Mouse (Mus musculus): ENCODE results near the gene Astn1. TPM values are rescaled to one million over a fixed set of nuclear protein-coding genes. Genes with fewer than 3 reads are reported as not detected.

The Astn1 gene
- polyA plus RNA-seq, 1 experiment from 2014 or later = 38.4 TPM

DNA sequence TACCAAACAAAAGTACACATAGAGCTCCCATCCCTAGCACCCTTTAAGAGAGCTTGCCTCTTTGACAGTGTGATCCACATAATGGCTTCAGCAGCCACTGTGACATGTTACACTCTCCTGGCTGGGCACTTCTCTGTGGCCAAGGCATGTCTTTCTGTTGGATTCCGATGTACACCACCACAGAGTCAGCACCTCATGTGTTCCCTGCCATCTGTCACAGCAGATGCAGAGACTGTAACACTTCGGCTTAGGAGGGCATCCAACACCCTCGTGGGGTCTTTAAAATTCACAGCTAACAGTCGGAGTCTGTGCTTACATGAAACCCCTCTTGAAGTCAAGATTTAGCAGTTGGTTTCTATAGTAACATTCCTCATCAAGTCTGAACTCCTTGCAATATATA, 154.5 kb downstream of the Astn1 start:
- Histone ChIP-seq H3K27ac (ENCODE audit: low read depth, low read length) (no peak overlapping the region), H3K4me2 (ENCODE audit: low read length) (no peak overlapping the region), H3K27me3 (replicated peaks; ENCODE audit: control insufficient read depth, insufficient read depth, low read length) (no peaks in the 10 kb centered on the region), H3K4me1 (ENCODE audit: control insufficient read depth, insufficient read depth, low read length) (peaks cover 2% of the 10 kb centered on the region; the same call in 1 of the 2 replicates), H3K4me3 (ENCODE audit: low read depth, low read length) (no peak overlapping the region), H3K9ac (ENCODE audit: low read length) (no peak overlapping the region), H3K9me3 (replicated peaks; ENCODE audit: control insufficient read depth, low read length) (no peaks in the 10 kb centered on the region), H3K36me3 (ENCODE audit: control insufficient read depth, insufficient read depth, low read length) (peaks cover 39% of the 10 kb centered on the region)
- ATAC-seq (peak; percentile 61), DNase-seq (ENCODE audit: low spot score) (peak; percentile 49)
- WGBS = 68% methylated on average over 4 of the region's 4 CpGs

- H3K27me3 ChIP-seq (replicated peaks; ENCODE audit: control insufficient read depth, insufficient read depth, low read length) = no peaks in the 10 kb centered on the region
- H3K36me3 ChIP-seq (ENCODE audit: control insufficient read depth, insufficient read depth, low read length) = 0 out of 2 replicates have a peak, but pooled peaks cover 8% of the 10 kb centered on the region
- H3K4me2 ChIP-seq (ENCODE audit: low read length) = no peak overlapping the region
- 18% methylated on average over 3 of the region's 3 CpGs for whole genome bisulfite sequencing
- H3K4me3 ChIP-seq (ENCODE audit: low read depth, low read length) = no peak overlapping the region
- no peak overlapping the region for H3K9ac ChIP-seq (ENCODE audit: low read length)
- H3K27ac ChIP-seq (ENCODE audit: low read depth, low read length) = no peak overlapping the region
- no peaks in the 10 kb centered on the region for H3K4me1 ChIP-seq (ENCODE audit: control insufficient read depth, insufficient read depth, low read length)
- H3K9me3 ChIP-seq (replicated peaks; ENCODE audit: control insufficient read depth, low read length) = no peaks in the 10 kb centered on the region
- ATAC-seq (no peak), DNase-seq (ENCODE audit: low spot score) (no peak)
Measured at GRCm38 (mm10) chr1:158536195-158536594, 174.1 kb downstream of the Astn1 start.

DNA sequence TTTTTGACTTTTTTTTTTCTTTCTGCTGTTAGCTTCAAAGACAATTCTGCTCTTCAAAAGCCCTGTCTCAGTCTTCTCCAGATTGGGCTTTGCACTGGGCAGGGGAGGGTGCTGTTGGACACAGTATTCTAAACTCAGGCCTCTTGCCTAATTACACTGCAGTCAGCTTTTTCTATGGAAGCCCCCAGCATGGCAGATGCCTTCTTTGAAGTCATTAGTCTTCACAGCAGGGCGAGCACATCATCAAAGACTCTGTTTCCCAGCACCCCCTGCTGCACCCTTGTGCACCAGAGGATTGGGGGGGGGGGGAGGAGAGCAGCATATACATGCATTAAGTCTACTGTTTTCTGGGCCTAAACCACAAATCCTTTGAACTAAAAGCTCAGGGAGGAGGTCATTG, 174.8 kb downstream of the Astn1 start:
- Histone ChIP-seq H3K4me2 (ENCODE audit: low read length) (no peak overlapping the region), H3K9ac (ENCODE audit: low read length) (no peak overlapping the region), H3K9me3 (replicated peaks; ENCODE audit: control insufficient read depth, low read length) (no peaks in the 10 kb centered on the region), H3K27me3 (replicated peaks; ENCODE audit: control insufficient read depth, insufficient read depth, low read length) (no peaks in the 10 kb centered on the region), H3K4me3 (ENCODE audit: low read depth, low read length) (no peak overlapping the region), H3K4me1 (ENCODE audit: control insufficient read depth, insufficient read depth, low read length) (no peaks in the 10 kb centered on the region), H3K27ac (ENCODE audit: low read depth, low read length) (no peak overlapping the region), H3K36me3 (ENCODE audit: control insufficient read depth, insufficient read depth, low read length) (peaks cover 13% of the 10 kb centered on the region; the same call in 1 of the 2 replicates)
- ATAC-seq = peak; percentile 54; the same call in 1 of the 2 replicates
- DNase-seq (ENCODE audit: low spot score) = no peak
- WGBS = 4% methylated on average over 1 of the region's 1 CpGs

DNA sequence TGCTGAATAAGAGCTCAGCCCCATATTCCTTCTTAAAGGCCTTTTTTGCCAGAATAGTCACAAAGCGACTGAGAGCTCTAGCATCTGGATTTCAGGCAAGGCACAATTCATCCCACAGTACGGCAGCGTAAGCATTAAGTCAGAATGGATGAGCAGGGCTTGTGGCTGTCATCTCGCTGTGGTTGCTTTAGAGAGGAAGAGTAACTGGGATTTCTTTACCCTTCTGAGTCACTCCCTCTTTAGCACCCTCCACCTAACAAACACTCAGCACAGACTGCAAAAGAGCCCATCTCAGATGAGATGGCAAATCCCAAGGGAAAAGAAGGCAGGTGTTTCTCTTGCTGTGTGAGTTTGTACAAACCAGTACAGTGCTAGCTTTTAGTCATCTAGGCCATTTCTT, 183.0 kb downstream of the Astn1 start:
- Histone ChIP-seq H3K4me2 (ENCODE audit: low read length) (no peak overlapping the region), H3K36me3 (ENCODE audit: control insufficient read depth, insufficient read depth, low read length) (peaks cover 9% of the 10 kb centered on the region; the same call in 1 of the 2 replicates), H3K4me1 (ENCODE audit: control insufficient read depth, insufficient read depth, low read length) (peaks cover 20% of the 10 kb centered on the region), H3K27me3 (replicated peaks; ENCODE audit: control insufficient read depth, insufficient read depth, low read length) (no peaks in the 10 kb centered on the region), H3K9ac (ENCODE audit: low read length) (no peak overlapping the region), H3K9me3 (replicated peaks; ENCODE audit: control insufficient read depth, low read length) (no peaks in the 10 kb centered on the region), H3K4me3 (ENCODE audit: low read depth, low read length) (no peak overlapping the region), H3K27ac (ENCODE audit: low read depth, low read length) (no peak overlapping the region)
- DNase-seq (ENCODE audit: low spot score) = no peak
- whole genome bisulfite sequencing = 79% methylated on average over 4 of the region's 4 CpGs
- ATAC-seq = no peak

DNA sequence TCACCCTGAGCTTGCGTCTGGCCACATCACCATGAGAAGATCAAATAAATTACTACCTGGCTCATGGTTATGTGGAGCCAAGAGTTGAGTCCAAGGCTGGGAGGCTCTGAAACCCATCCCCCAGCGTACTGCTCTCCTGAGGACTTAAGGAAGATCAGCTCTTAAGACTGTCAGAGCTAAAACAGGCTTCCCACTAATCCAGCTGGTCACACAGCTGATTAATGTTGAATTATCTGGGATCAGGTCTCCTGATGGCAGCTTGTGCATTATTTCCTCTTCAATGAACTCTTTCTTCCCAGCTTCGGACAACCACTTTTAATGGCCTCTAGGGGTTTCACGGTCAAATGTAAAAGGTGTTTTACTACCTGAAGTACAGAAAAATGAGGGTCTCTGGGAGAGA, 184.4 kb downstream of the Astn1 start:
- H3K9ac ChIP-seq (ENCODE audit: low read length) = no peak overlapping the region
- no peaks in the 10 kb centered on the region for H3K27me3 ChIP-seq (replicated peaks; ENCODE audit: control insufficient read depth, insufficient read depth, low read length)
- H3K9me3 ChIP-seq (replicated peaks; ENCODE audit: control insufficient read depth, low read length) = no peaks in the 10 kb centered on the region
- H3K4me1 ChIP-seq (ENCODE audit: control insufficient read depth, insufficient read depth, low read length) = peaks cover 20% of the 10 kb centered on the region
- H3K36me3 ChIP-seq (ENCODE audit: control insufficient read depth, insufficient read depth, low read length) = peaks cover 7% of the 10 kb centered on the region; the same call in 1 of the 2 replicates
- no peak overlapping the region for H3K4me3 ChIP-seq (ENCODE audit: low read depth, low read length)
- H3K27ac ChIP-seq (ENCODE audit: low read depth, low read length) = no peak overlapping the region
- ATAC-seq (no peak), DNase-seq (ENCODE audit: low spot score) (peak; percentile 15)
- no peak overlapping the region for H3K4me2 ChIP-seq (ENCODE audit: low read length)
- 20% methylated on average over 4 of the region's 4 CpGs for WGBS

GRCm38 (mm10) chr1:158547592-158548211, 185.6 kb downstream of the Astn1 start:
- H3K9ac ChIP-seq (ENCODE audit: low read length) = no peak overlapping the region
- peak overlapping the region; percentile 16 for H3K27ac ChIP-seq (ENCODE audit: low read depth, low read length)
- no peaks in the 10 kb centered on the region for H3K9me3 ChIP-seq (replicated peaks; ENCODE audit: control insufficient read depth, low read length)
- no peak overlapping the region for H3K4me3 ChIP-seq (ENCODE audit: low read depth, low read length)
- H3K36me3 ChIP-seq (ENCODE audit: control insufficient read depth, insufficient read depth, low read length) = no peaks in the 10 kb centered on the region; the same call in 1 of the 2 replicates
- DNase-seq (ENCODE audit: low spot score) (peak; percentile 84), ATAC-seq (peak; percentile 85)
- H3K4me1 ChIP-seq (ENCODE audit: control insufficient read depth, insufficient read depth, low read length) = peaks cover 20% of the 10 kb centered on the region
- WGBS = 0% methylated on average over 3 of the region's 3 CpGs
- no peak overlapping the region for H3K4me2 ChIP-seq (ENCODE audit: low read length)
- H3K27me3 ChIP-seq (replicated peaks; ENCODE audit: control insufficient read depth, insufficient read depth, low read length) = no peaks in the 10 kb centered on the region

DNA sequence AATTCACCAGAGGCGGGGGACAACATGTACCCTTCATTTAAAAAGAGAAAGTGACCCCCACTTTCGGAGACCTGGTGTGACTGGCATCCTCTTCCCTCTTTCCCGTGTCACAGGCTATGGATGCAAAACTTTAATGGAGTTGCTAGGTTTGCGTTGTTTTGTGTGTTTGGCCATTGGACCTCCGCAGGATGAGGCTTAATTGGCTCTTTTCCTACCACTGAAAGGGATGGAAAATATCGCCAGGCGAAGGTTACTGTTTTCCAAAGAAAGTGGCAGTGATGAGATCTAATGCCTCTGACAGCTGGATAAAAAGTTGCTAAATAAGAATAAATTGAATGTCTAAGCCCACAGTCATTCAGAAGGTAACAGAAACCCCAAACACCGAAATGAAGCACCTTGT, 186.2 kb downstream of the Astn1 start:
- no peak overlapping the region for H3K4me3 ChIP-seq (ENCODE audit: low read depth, low read length)
- peak; percentile 29 for ATAC-seq
- DNase-seq (ENCODE audit: low spot score) = peak; percentile 29
- no peak overlapping the region for H3K9ac ChIP-seq (ENCODE audit: low read length)
- H3K27me3 ChIP-seq (replicated peaks; ENCODE audit: control insufficient read depth, insufficient read depth, low read length) = no peaks in the 10 kb centered on the region
- no peaks in the 10 kb centered on the region for H3K9me3 ChIP-seq (replicated peaks; ENCODE audit: control insufficient read depth, low read length)
- no peaks in the 10 kb centered on the region; the same call in 1 of the 2 replicates for H3K36me3 ChIP-seq (ENCODE audit: control insufficient read depth, insufficient read depth, low read length)
- peaks cover 20% of the 10 kb centered on the region for H3K4me1 ChIP-seq (ENCODE audit: control insufficient read depth, insufficient read depth, low read length)
- H3K27ac ChIP-seq (ENCODE audit: low read depth, low read length) = peak overlapping the region; percentile 16; the same call in 1 of the 2 replicates
- 12% methylated on average over 8 of the region's 8 CpGs for WGBS
- no peak overlapping the region for H3K4me2 ChIP-seq (ENCODE audit: low read length)

- Histone ChIP-seq H3K9me3 (replicated peaks; ENCODE audit: control insufficient read depth, low read length) (no peaks in the 10 kb centered on the region), H3K4me1 (ENCODE audit: control insufficient read depth, insufficient read depth, low read length) (peaks cover 25% of the 10 kb centered on the region), H3K27ac (ENCODE audit: low read depth, low read length) (no peak overlapping the region), H3K4me3 (ENCODE audit: low read depth, low read length) (no peak overlapping the region), H3K27me3 (replicated peaks; ENCODE audit: control insufficient read depth, insufficient read depth, low read length) (no peaks in the 10 kb centered on the region), H3K4me2 (ENCODE audit: low read length) (no peak overlapping the region), H3K9ac (ENCODE audit: low read length) (no peak overlapping the region), H3K36me3 (ENCODE audit: control insufficient read depth, insufficient read depth, low read length) (no peaks in the 10 kb centered on the region; the same call in 1 of the 2 replicates)
- ATAC-seq (no peak), DNase-seq (ENCODE audit: low spot score) (no peak)
- 89% methylated on average over 2 of the region's 2 CpGs for WGBS
Measured at GRCm38 (mm10) chr1:158549616-158550015, 187.5 kb downstream of the Astn1 start.

DNA sequence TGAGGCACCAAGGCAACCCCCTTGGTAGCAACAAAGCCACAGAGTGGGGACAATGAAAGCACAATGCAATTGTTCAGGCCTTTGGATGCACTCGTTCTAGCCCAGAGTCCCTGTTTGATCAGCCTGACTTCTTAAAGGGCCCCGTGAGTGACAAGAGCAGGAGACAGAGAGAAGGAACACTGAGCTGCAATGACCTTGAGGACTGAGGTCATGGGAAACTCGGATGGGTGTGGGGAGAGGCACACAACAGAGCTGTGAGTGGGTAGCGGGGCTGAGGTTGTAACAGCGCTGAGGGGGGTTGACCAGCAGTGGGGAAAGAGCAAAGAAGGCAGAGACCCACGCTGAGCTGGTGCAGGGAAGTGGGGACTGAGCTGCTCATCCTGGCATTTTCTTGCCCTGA, 189.9 kb downstream of the Astn1 start:
- Histone ChIP-seq H3K9me3 (replicated peaks; ENCODE audit: control insufficient read depth, low read length) (no peaks in the 10 kb centered on the region), H3K4me3 (ENCODE audit: low read depth, low read length) (no peak overlapping the region), H3K27ac (ENCODE audit: low read depth, low read length) (no peak overlapping the region), H3K36me3 (ENCODE audit: control insufficient read depth, insufficient read depth, low read length) (no peaks in the 10 kb centered on the region; the same call in 1 of the 2 replicates), H3K4me2 (ENCODE audit: low read length) (no peak overlapping the region), H3K27me3 (replicated peaks; ENCODE audit: control insufficient read depth, insufficient read depth, low read length) (no peaks in the 10 kb centered on the region), H3K9ac (ENCODE audit: low read length) (no peak overlapping the region), H3K4me1 (ENCODE audit: control insufficient read depth, insufficient read depth, low read length) (peaks cover 18% of the 10 kb centered on the region)
- 37% methylated on average over 6 of the region's 6 CpGs for WGBS
- no peak for ATAC-seq
- DNase-seq (ENCODE audit: low spot score) = no peak
